Mouse (Mus musculus) liver, postnatal 0 days (tissue): ENCODE data around the gene Ttc21a.

Experiments used
- CTCF ChIP-seq: sonication (generic); IDR thresholded peaks from 2 replicates; pipeline ENCODE4 v1.5.1; 2016; ENCODE audit warnings: antibody characterized with exemption, low read depth
- EP300 ChIP-seq: IDR thresholded peaks from 2 replicates; pipeline ENCODE4 v1.6.1; 2016; ENCODE audit warnings: antibody characterized with exemption, low read depth, mild to moderate bottlenecking

DNA sequence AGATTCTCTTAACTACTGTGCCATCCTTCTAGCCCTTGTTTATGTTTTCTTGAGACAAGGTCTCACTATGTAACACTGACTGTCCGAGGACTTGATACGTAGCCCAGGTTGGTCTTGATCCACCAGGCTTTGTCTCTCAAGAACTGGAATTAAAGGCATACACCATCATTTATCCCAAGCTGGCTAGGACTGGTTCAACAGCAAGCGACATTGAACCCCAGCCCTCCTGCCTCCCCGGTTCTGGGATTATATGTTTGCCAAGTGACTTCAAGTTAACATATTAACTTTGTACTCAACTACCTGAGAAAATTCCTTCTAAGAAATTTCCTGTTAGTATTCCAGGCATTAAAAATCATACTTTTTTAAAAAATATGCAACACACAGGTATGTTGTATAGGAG is 37.9 kb downstream of the Ttc21a start:
- no peak for TF ChIP-seq CTCF
- no peak for TF ChIP-seq EP300
